Mouse (Mus musculus): ENCODE results near the gene Agr2. TPM values are rescaled to one million over a fixed set of nuclear protein-coding genes. Genes with fewer than 3 reads are reported as not detected.

The Agr2 gene
- total RNA-seq (2023) = not detected

GRCm38 (mm10) chr12:35992711-35993110 is at the start of gene Agr2:
Gene Agr2, plus strand, starts transcription at chr12:35992907.

GRCm38 (mm10) chr12:36042348-36042778 is 49.7 kb downstream of the Agr2 start, which contains the start of gene Tspan13:
Gene Tspan13, minus strand, starts transcription at chr12:36042500.

Other genes starting within 250 kb of the Agr2 start
- gene Agr3, start 67.3 kb upstream of the Agr2 start, total RNA-seq (2023) = not detected
- 100 to 1,000 TPM; 126 to 151 TPM for gene Tspan13, start 49.6 kb downstream of the Agr2 start, total RNA-seq (2023)
- 10 to 100 TPM; 23.4 to 30.2 TPM for gene Ankmy2, start 164.2 kb downstream of the Agr2 start, total RNA-seq (2023)
- 10 to 100 TPM; 90.1 to 93.5 TPM for gene Bzw2, start 165.2 kb downstream of the Agr2 start, total RNA-seq (2023)